In genomic region chr4:62364299-62364698, GRCm38 (mm10) we compare ENCODE assay signal across 22 mouse cellular contexts. TPM values are rescaled to one million over a fixed set of nuclear protein-coding genes. Genes with fewer than 3 reads are reported as not detected.
DNase-seq lines count a peak whose midpoint lies in the region; ATAC-seq lines count a peak whose summit lies in the region.
"Had no signal": no experiment of that assay in that cellular context is flagged by ENCODE, and none has a peak within 500 bp of the region (broad histone marks: within the 10 kb centered on the region; RNA-seq: fewer than 3 reads in every experiment).

No protein-coding gene starts in this region.

- peak overlapping the region; percentile 10; the same call in 1 of the 2 replicates for H3K4me2 ChIP-seq in liver, embryonic 12.5 days
- 0 out of 2 replicates have a peak overlapping the region, but pooled peaks have one; percentile 7 for H3K4me2 ChIP-seq in liver, embryonic 16.5 days (ENCODE audit: low read depth, low read length)
- H3K4me2 ChIP-seq: embryonic facial prominence, embryonic 13.5 days; forebrain, embryonic 13.5 days; hindbrain, embryonic 12.5 days had no signal

- H3K27ac ChIP-seq in liver, embryonic 12.5 days: 0 out of 2 replicates have a peak overlapping the region, but pooled peaks have one; percentile 25
- H3K27ac ChIP-seq in liver, embryonic 16.5 days (ENCODE audit: low read length): no peak overlapping the region; the same call in 1 of the 2 replicates
- H3K27ac ChIP-seq: embryonic facial prominence, embryonic 13.5 days; forebrain, embryonic 13.5 days; gastrocnemius, adult 2 months; heart, embryonic 10.5 days; hindbrain, embryonic 12.5 days had no signal

- H3K4me3 ChIP-seq in liver, embryonic 12.5 days: no peak overlapping the region
- no peak overlapping the region for H3K4me3 ChIP-seq in liver, embryonic 16.5 days (ENCODE audit: low read depth, low read length)
- H3K4me3 ChIP-seq: embryonic facial prominence, embryonic 13.5 days; forebrain, embryonic 13.5 days; gastrocnemius, adult 2 months; heart, embryonic 10.5 days; hindbrain, embryonic 12.5 days had no signal

- no peak overlapping the region for H3K9ac ChIP-seq in liver, embryonic 12.5 days
- H3K9ac ChIP-seq in liver, embryonic 16.5 days (ENCODE audit: low read depth, low read length): no peak overlapping the region
- H3K9ac ChIP-seq: embryonic facial prominence, embryonic 13.5 days; forebrain, embryonic 13.5 days; hindbrain, embryonic 12.5 days had no signal

- H3K27me3 ChIP-seq in liver, embryonic 12.5 days (replicated peaks): no peaks in the 10 kb centered on the region
- H3K27me3 ChIP-seq in liver, embryonic 16.5 days (ENCODE audit: control insufficient read depth, insufficient read depth, low read depth, low read length): no peaks in the 10 kb centered on the region
- H3K27me3 ChIP-seq: CH12.LX; embryonic facial prominence, embryonic 13.5 days; forebrain, embryonic 13.5 days; hindbrain, embryonic 12.5 days had no signal

- no peak for DNase-seq in liver
- peak; percentile 66 for DNase-seq in gonadal fat pad, adult 2 months (ENCODE audit: low read depth)
- DNase-seq in left cerebral cortex, adult 11 months (ENCODE audit: low spot score): no peak
- DNase-seq in layer of hippocampus, postnatal 14 days (ENCODE audit: low spot score in 2 of 2): no peak
- no peak for DNase-seq in spleen, adult 18-20 months
- DNase-seq: adrenal gland, adult 2 months; adrenal gland, postnatal 25 days; cerebellum, adult 18-20 months; cerebellum, adult 9-11 months; cerebellum, postnatal 36 days; gastrocnemius, adult 2 months; gastrocnemius, postnatal 36 days; heart, adult 18-20 months; heart, postnatal 10 days; heart, postnatal 4 days had no signal

- WGBS in liver, embryonic 12.5 days (ENCODE audit: insufficient replicate concordance): 87% methylated on average over 8 of the region's 8 CpGs
- 77% methylated on average over 8 of the region's 8 CpGs for WGBS in liver, embryonic 16.5 days (ENCODE audit: insufficient replicate concordance)

- no peak for ATAC-seq in liver, embryonic 12.5 days
- ATAC-seq in liver, embryonic 16.5 days (ENCODE audit: low read depth): no peak
- ATAC-seq: forebrain, embryonic 13.5 days had no signal

- no peaks in the 10 kb centered on the region; the same call in 1 of the 2 replicates for H3K36me3 ChIP-seq in liver, embryonic 12.5 days
- H3K36me3 ChIP-seq in liver, embryonic 16.5 days (ENCODE audit: control insufficient read depth, insufficient read depth): no peaks in the 10 kb centered on the region
- H3K36me3 ChIP-seq: embryonic facial prominence, embryonic 13.5 days; heart, embryonic 10.5 days; hindbrain, embryonic 12.5 days had no signal

- H3K9me3 ChIP-seq in liver, embryonic 12.5 days (replicated peaks): no peaks in the 10 kb centered on the region
- no peaks in the 10 kb centered on the region for H3K9me3 ChIP-seq in liver, embryonic 16.5 days (replicated peaks; ENCODE audit: control insufficient read depth, low read length)
- H3K9me3 ChIP-seq: embryonic facial prominence, embryonic 13.5 days; forebrain, embryonic 13.5 days; heart, embryonic 10.5 days; hindbrain, embryonic 12.5 days had no signal

- peaks cover 62% of the 10 kb centered on the region for H3K4me1 ChIP-seq in liver, embryonic 12.5 days
- peaks cover 26% of the 10 kb centered on the region for H3K4me1 ChIP-seq in liver, embryonic 16.5 days (ENCODE audit: control insufficient read depth, low read depth, low read length)

RNA-seq across cellular contexts. Expression of gene Slc31a1, which starts 3.8 kb away (rescaled TPM):
- 45.8 and 45.9 TPM in 2 replicates for polyA plus RNA-seq in liver, embryonic 12.5 days (2016; fragmentation: Nextera tagmentation; extraction: Ambion mirVana)
- 57.4 and 60.7 TPM in 2 replicates for polyA plus RNA-seq in gonadal fat pad, adult 2 months (2012; rRNA removed)
- 60.4 and 63.7 TPM in 2 replicates for polyA plus RNA-seq in liver, embryonic 16.5 days (2015; fragmentation: Nextera tagmentation; extraction: Ambion mirVana)
- 10 to 100 TPM; 27.5 to 36.7 TPM for total RNA-seq in layer of hippocampus, postnatal 14 days (2021)

RNA-seq across cellular contexts. Expression of gene Fkbp15, which starts 4.0 kb away (rescaled TPM):
- 18.6 and 21.1 TPM in 2 replicates for polyA plus RNA-seq in liver, embryonic 12.5 days (2016; fragmentation: Nextera tagmentation; extraction: Ambion mirVana)
- polyA plus RNA-seq in gonadal fat pad, adult 2 months (2012; rRNA removed): 32.3 and 37.8 TPM in 2 replicates
- 14.5 and 15.9 TPM in 2 replicates for polyA plus RNA-seq in liver, embryonic 16.5 days (2015; fragmentation: Nextera tagmentation; extraction: Ambion mirVana)
- 10 to 100 TPM; 42.3 to 44.8 TPM for total RNA-seq in layer of hippocampus, postnatal 14 days (2021)

RNA-seq across cellular contexts. Expression of gene Cdc26, which starts 44.1 kb away (rescaled TPM):
- polyA plus RNA-seq in liver, embryonic 12.5 days (2016; fragmentation: Nextera tagmentation; extraction: Ambion mirVana): 94.4 and 95.5 TPM in 2 replicates
- 32.1 and 33.6 TPM in 2 replicates for polyA plus RNA-seq in gonadal fat pad, adult 2 months (2012; rRNA removed)
- 52.4 and 55.5 TPM in 2 replicates for polyA plus RNA-seq in liver, embryonic 16.5 days (2015; fragmentation: Nextera tagmentation; extraction: Ambion mirVana)
- 10 to 100 TPM; 48.4 to 49.3 TPM for total RNA-seq in layer of hippocampus, postnatal 14 days (2021)

RNA-seq across cellular contexts. Expression of gene Prpf4, which starts 44.3 kb away (rescaled TPM):
- 18.5 and 18.8 TPM in 2 replicates for polyA plus RNA-seq in liver, embryonic 12.5 days (2016; fragmentation: Nextera tagmentation; extraction: Ambion mirVana)
- polyA plus RNA-seq in gonadal fat pad, adult 2 months (2012; rRNA removed): 13.7 and 14.8 TPM in 2 replicates
- polyA plus RNA-seq in liver, embryonic 16.5 days (2015; fragmentation: Nextera tagmentation; extraction: Ambion mirVana): 8.4 and 9.8 TPM in 2 replicates
- total RNA-seq in layer of hippocampus, postnatal 14 days (2021): 10 to 100 TPM; 11.8 to 12.8 TPM
